Mouse (Mus musculus) liver, postnatal 0 days (tissue): ENCODE results near the gene Npas1.

Source experiments
- CTCF ChIP-seq: sonication (generic); IDR thresholded peaks from 2 replicates; pipeline ENCODE4 v1.5.1; 2016; ENCODE audit warnings: antibody characterized with exemption, low read depth
- EP300 ChIP-seq: IDR thresholded peaks from 2 replicates; pipeline ENCODE4 v1.6.1; 2016; ENCODE audit warnings: antibody characterized with exemption, low read depth, mild to moderate bottlenecking

DNA sequence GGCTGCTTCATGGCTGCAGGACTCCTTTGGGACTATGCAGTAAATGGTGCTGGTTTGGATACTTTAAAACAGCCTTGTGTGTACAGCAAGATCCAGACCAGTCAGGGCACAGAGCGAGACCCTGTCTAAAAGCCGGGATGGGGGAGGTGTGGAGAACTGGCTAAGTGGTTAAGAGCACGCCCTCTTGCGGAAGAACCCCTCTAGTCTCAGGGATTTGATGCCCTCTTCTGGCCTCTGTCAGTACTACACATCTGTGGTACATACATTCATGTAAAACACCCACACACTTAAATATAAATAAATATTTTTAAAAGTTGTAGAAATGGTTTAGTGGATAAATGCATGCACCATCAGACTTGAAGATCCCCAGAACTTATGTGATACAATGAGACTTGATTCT, 11.0 kb downstream of the Npas1 start:
- peak; percentile 72 for TF ChIP-seq CTCF
- TF ChIP-seq EP300, result no peak
